Mouse (Mus musculus) CH12.LX (cell line): Measurements from ENCODE around the gene Nxn. TPM values are rescaled to one million over a fixed set of nuclear protein-coding genes. Genes with fewer than 3 reads are reported as not detected.
A peak's percentile ranks its signal among the peaks of the same experiment; 100 is the strongest.

Experiments used
- DNase-seq: peaks from one replicate; pipeline ENCODE4 v3.0.0-alpha.2; 2013; ENCODE audit errors: extremely low read depth
- H3K27ac ChIP-seq: 2 replicates; pipeline ENCODE4 v1.5.1; 2012; ENCODE audit warnings: low read depth, mild to moderate bottlenecking, control low read depth, moderate library complexity; ENCODE audit not compliant: insufficient read depth
- H3K27me3 ChIP-seq: replicated peaks from 2 replicates; pipeline ENCODE3; 2012; ENCODE audit warnings: inconsistent platforms
- H3K36me3 ChIP-seq, 2 experiments: replicated peaks in 1 of 2; 2 replicates each; pipeline versions ENCODE3 to v1.6.1; 2012; ENCODE audit warnings: inconsistent platforms in 1 of 2, low read length in 1 of 2, mild to moderate bottlenecking in 1 of 2, mixed read lengths in 1 of 2, moderate library complexity in 1 of 2; ENCODE audit not compliant: control insufficient read depth in 1 of 2, insufficient read depth in 1 of 2
- H3K4me1 ChIP-seq, 2 experiments: 2 replicates each; pipeline ENCODE4 v1.6.1; 2012; ENCODE audit warnings: inconsistent platforms in 1 of 2, moderate library complexity in 1 of 2; ENCODE audit not compliant: insufficient read depth in 2 of 2, control insufficient read depth in 1 of 2
- H3K4me2 ChIP-seq: 2 replicates; pipeline ENCODE4 v1.6.1; 2012; ENCODE audit warnings: low read depth, mild to moderate bottlenecking, control low read depth; ENCODE audit not compliant: poor library complexity, insufficient read depth, severe bottlenecking
- H3K4me3 ChIP-seq, 3 experiments: fragments of 150-350 bp in 1 of 3; sonication (generic) in 1 of 3; replicated peaks in 1 of 3; 2 replicates each; pipeline versions ENCODE3 to v1.5.1; 2011 to 2012; ENCODE audit warnings: low read depth in 2 of 3, low read length in 2 of 3, mild to moderate bottlenecking in 2 of 3, moderate library complexity in 2 of 3, control low read depth in 1 of 3, improper control_type of control experiment in 1 of 3, inconsistent platforms in 1 of 3, mixed read lengths in 1 of 3; ENCODE audit not compliant: poor library complexity in 1 of 3
- H3K79me2 ChIP-seq: replicated peaks from 2 replicates; pipeline ENCODE4 v1.6.1; 2012; ENCODE audit warnings: mild to moderate bottlenecking, moderate library complexity; ENCODE audit not compliant: control insufficient read depth, poor library complexity, insufficient read depth, severe bottlenecking; ENCODE audit errors: extremely low read depth
- H3K9ac ChIP-seq: 2 replicates; pipeline ENCODE4 v1.6.1; 2012; ENCODE audit warnings: low read depth, mild to moderate bottlenecking, control low read depth, moderate library complexity; ENCODE audit not compliant: insufficient read depth
- H3K9me3 ChIP-seq: replicated peaks from 2 replicates; pipeline ENCODE3; 2012; ENCODE audit warnings: low read length, inconsistent platforms, mixed read lengths
- GABPA ChIP-seq: IDR thresholded peaks from 2 replicates; pipeline ENCODE4 v1.6.1; 2012; ENCODE audit warnings: low read depth, low read length, improper control_type of control experiment, inconsistent platforms; ENCODE audit not compliant: insufficient replicate concordance
- HCFC1 ChIP-seq: IDR thresholded peaks from 2 replicates; pipeline ENCODE4 v1.6.1; 2012; ENCODE audit warnings: low read depth, mild to moderate bottlenecking, inconsistent platforms, low read length, improper control_type of control experiment
- JUN ChIP-seq: IDR thresholded peaks from 2 replicates; pipeline ENCODE4 v1.6.1; 2011; ENCODE audit warnings: low read depth, mild to moderate bottlenecking, low read length, improper control_type of control experiment, moderate library complexity; ENCODE audit not compliant: insufficient read depth
- JUND ChIP-seq: conservative IDR thresholded peaks from 2 replicates; pipeline ENCODE4 v1.6.1; 2011; ENCODE audit warnings: low read depth, low read length, improper control_type of control experiment
- MAFK ChIP-seq: IDR thresholded peaks from 2 replicates; pipeline ENCODE4 v1.6.1; 2011; ENCODE audit warnings: low read length, improper control_type of control experiment; ENCODE audit not compliant: insufficient replicate concordance
- MEF2A ChIP-seq: IDR thresholded peaks from 2 replicates; pipeline ENCODE4 v1.6.1; 2014; ENCODE audit warnings: low read depth, mild to moderate bottlenecking, inconsistent platforms, low read length, improper control_type of control experiment, borderline replicate concordance
- MXI1 ChIP-seq: IDR thresholded peaks from 2 replicates; pipeline ENCODE4 v1.6.1; 2011; ENCODE audit warnings: mild to moderate bottlenecking, low read depth, low read length, improper control_type of control experiment
- PAX5 ChIP-seq: IDR thresholded peaks from 2 replicates; pipeline ENCODE4 v1.6.1; 2012; ENCODE audit warnings: low read length, inconsistent platforms, mixed read lengths
- POLR2A ChIP-seq: IDR thresholded peaks from 2 replicates; pipeline ENCODE4 v1.6.1; 2011; ENCODE audit warnings: low read depth, mild to moderate bottlenecking, improper control_type of control experiment, low read length
- POLR2AphosphoS2 ChIP-seq: IDR thresholded peaks from 2 replicates; pipeline ENCODE4 v1.6.1; 2011; ENCODE audit warnings: low read depth, low read length, improper control_type of control experiment
- SIN3A ChIP-seq: IDR thresholded peaks from 2 replicates; pipeline ENCODE4 v1.6.1; 2012; ENCODE audit warnings: low read length, improper control_type of control experiment, inconsistent platforms
- SMC3 ChIP-seq: IDR thresholded peaks from 2 replicates; pipeline ENCODE4 v1.6.1; 2011; ENCODE audit warnings: low read depth, low read length, improper control_type of control experiment
- TCF12 ChIP-seq: IDR thresholded peaks from 2 replicates; pipeline ENCODE4 v1.6.1; 2014; ENCODE audit warnings: low read depth, mild to moderate bottlenecking, inconsistent platforms, low read length, improper control_type of control experiment
- USF1 ChIP-seq: IDR thresholded peaks from 2 replicates; pipeline ENCODE4 v1.6.1; 2014; ENCODE audit warnings: low read depth, mild to moderate bottlenecking, inconsistent platforms, low read length, improper control_type of control experiment
- USF2 ChIP-seq: conservative IDR thresholded peaks from 2 replicates; pipeline ENCODE4 v1.6.1; 2011; ENCODE audit warnings: low read depth, low read length, improper control_type of control experiment
- ZC3H11A ChIP-seq: IDR thresholded peaks from 2 replicates; pipeline ENCODE4 v1.6.1; 2012; ENCODE audit warnings: low read depth, mild to moderate bottlenecking, inconsistent platforms, low read length, improper control_type of control experiment
- ZMIZ1 ChIP-seq: IDR thresholded peaks from 2 replicates; pipeline ENCODE4 v1.6.1; 2012; ENCODE audit warnings: low read depth, mild to moderate bottlenecking, inconsistent platforms, low read length, improper control_type of control experiment
- ZNF384 ChIP-seq: IDR thresholded peaks from 2 replicates; pipeline ENCODE4 v1.6.1; 2012; ENCODE audit warnings: low read depth, low read length, improper control_type of control experiment, inconsistent platforms
- dilution Hi-C: fragments of 300-500 bp; cut with MboI; formaldehyde crosslinking; loops from 2 replicates; pipeline ENCODE4 v1.14.3; 2020; ENCODE audit warnings: low sequenced_read_pairs; ENCODE audit not compliant: extremely low pct_unique_long_range_greater_than_20kb, extremely low pct_ligation_motif_present
- in situ Hi-C: fragments of 300-500 bp; cut with MboI; formaldehyde crosslinking; loops from 3 replicates; pipeline ENCODE4 v1.14.3; 2019; ENCODE audit warnings: low sequenced_read_pairs, low pct_ligation_motif_present, low pct_unique_long_range_greater_than_20kb, mixed read lengths
- polyA plus RNA-seq: library from polyadenylated mRNA; unstranded; fragments of >175 nt; gene quantifications from 2 replicates; pipeline ENCODE4 v1.2.1, GENCODE M21; 2012; ENCODE audit warnings: low read depth; ENCODE audit not compliant: insufficient read length
- total RNA-seq, 2 experiments: library from RNA; depleted of rRNA; stranded (reverse); fragments of 300-350 nt in 1 of 2; fragments of >200 nt in 1 of 2; gene quantifications; 2 replicates each; pipeline ENCODE4 v1.2.3; 2012 to 2014

The Nxn gene
- total and polyA plus RNA-seq, 3 experiments, result 15.3 to 24.8 (median 19.2) TPM

DNA sequence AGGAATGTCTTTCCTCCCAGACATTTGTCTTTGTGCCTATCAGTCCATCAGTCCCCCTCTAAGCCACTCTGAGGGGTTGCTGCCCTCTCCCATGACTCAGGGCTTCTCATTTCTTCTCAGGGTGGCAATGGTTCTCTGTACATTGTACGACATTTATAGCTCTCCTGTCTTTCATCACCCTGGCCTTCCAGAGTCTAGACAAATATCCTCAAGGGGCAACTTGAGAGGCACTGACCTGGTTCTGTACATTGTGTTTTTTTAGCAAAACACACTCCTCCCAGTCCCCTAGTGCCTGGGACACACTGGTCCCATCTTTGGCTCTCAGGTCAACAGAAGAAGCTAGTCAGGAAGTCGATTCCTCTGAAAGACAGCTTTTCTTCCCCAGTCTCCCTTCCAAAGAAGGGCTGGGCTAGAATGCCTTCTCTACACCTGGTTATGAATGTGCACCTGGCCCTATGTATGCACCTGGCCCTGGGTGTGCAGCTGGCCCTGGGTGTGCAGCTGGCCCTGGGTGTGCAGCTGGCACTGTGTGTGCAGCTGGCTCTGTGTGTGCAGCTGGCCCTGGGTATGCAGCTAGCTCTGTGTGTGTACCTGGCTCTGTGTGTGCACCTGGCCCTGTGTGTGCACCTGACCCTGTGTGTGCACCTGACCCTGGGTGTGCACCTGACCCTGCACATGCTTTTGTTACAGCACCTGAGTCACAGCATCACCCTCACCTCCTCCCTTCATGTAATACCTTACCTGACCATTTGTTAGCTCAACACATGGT lies 70.2 kb downstream of the Nxn start:
- dilution Hi-C loops, result no loop called here
- H3K4me2 ChIP-seq, result no peak overlapping the region
- TF ChIP-seq POLR2A, result no peak
- 0 out of 2 replicates have a peak, but pooled peaks have one; percentile 24 for TF ChIP-seq TCF12
- TF ChIP-seq, all 38 proteins: peak for 1

DNA sequence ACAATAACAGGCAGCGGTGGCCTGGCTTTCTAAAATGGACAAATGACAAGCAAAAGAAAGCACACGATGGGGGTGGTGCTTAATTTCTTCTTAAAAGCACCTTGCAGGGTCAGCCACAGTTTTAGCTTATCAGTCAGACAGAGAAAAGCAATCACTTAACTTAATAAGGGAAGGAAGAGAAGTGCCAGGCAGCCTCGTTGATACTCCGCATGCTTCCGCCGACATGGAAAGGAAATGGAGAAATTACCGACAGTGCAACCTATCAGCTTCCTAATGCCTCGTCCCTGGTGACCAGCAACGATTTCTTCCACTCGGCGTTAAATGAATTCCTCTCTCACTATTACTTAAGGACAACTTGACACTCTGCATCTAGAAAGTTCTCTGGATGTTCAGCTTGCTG lies 70.9 kb downstream of the Nxn start:
- Histone ChIP-seq H3K4me2 (no peak overlapping the region), H3K9ac (no peak overlapping the region), H3K4me1 (peaks cover 2 to 4% of the 10 kb centered on the region in 2 experiments; a peak in 2 of 4 replicates)
- dilution Hi-C loops, result no loop called here
- DNase-seq, result no peak
- in situ Hi-C loops, result no loop called here
- no peak for TF ChIP-seq JUN
- TF ChIP-seq, all 38 proteins: peak for 0
- Histone ChIP-seq H3K36me3 (no peaks in the 10 kb centered on the region), H3K9me3 (no peaks in the 10 kb centered on the region), H3K4me3 (no peak overlapping the region), H3K79me2 (no peaks in the 10 kb centered on the region), H3K27me3 (no peaks in the 10 kb centered on the region), H3K27ac (no peak overlapping the region)

More for the DNA sequence above, 70.2 kb downstream of the Nxn start:
- Histone ChIP-seq H3K27ac (no peak overlapping the region), H3K9me3 (no peaks in the 10 kb centered on the region), H3K36me3 (no peaks in the 10 kb centered on the region), H3K4me3 (no peak overlapping the region), H3K27me3 (no peaks in the 10 kb centered on the region), H3K79me2 (no peaks in the 10 kb centered on the region), H3K4me1 (peaks cover 2 to 4% of the 10 kb centered on the region in 2 experiments; a peak in 2 of 4 replicates), H3K9ac (no peak overlapping the region)
- in situ Hi-C loops, result no loop called here
- no peak for DNase-seq

DNA sequence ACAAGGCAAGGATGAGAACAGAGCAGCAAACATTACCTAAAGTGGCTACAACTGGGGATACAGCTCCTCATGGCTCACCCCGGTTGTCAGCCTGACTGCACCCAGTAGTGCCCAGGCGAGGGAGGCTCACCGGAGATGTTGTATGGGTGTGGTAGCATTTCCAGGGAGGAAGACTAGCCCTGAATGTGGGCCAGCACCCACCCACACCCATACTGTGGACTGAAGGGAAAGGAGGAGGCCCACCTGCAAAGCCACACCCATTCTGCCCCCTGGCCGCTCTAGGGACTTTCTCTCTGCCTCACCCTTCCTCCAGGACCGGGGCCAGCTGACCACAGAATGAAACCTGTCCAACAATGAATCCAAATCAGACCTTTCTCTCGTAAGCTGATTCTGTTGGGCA lies 72.3 kb downstream of the Nxn start:
- Histone ChIP-seq H3K9me3 (no peaks in the 10 kb centered on the region), H3K4me2 (no peak overlapping the region), H3K9ac (no peak overlapping the region), H3K27ac (no peak overlapping the region), H3K36me3 (no peaks in the 10 kb centered on the region)
- DNase-seq, result no peak
- in situ Hi-C loops, result no loop called here
- TF ChIP-seq SIN3A, result no peak
- TF ChIP-seq, all 38 proteins: peak for 0
- Histone ChIP-seq H3K4me3 (no peak overlapping the region), H3K4me1 (peaks cover 2 to 3% of the 10 kb centered on the region in 2 experiments; a peak in 2 of 4 replicates), H3K79me2 (no peaks in the 10 kb centered on the region), H3K27me3 (no peaks in the 10 kb centered on the region)
- dilution Hi-C loops, result no loop called here

DNA sequence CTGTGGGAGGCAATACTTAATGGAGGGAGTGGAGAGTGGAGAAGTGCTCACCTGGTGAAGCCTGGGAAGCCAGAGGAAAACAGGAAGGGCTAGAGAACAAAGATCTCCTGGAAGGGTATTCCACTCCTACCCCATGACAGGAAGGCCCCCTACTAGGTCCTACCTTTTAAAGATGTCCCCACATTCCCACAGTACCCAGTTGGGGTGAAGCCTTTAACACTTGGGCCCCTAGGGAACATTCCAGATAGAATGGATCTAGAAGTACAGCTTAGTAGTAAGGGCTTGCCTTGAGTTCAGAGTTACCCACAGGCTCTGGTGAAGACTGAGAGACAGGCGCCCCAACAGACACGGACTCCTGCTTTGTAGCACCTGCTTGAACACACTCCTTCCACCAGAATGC lies 72.9 kb downstream of the Nxn start:
- Histone ChIP-seq H3K27me3 (no peaks in the 10 kb centered on the region), H3K27ac (no peak overlapping the region), H3K4me3 (no peak overlapping the region), H3K9me3 (no peaks in the 10 kb centered on the region), H3K4me1 (peaks cover 2 to 3% of the 10 kb centered on the region in 2 experiments; a peak in 2 of 4 replicates), H3K79me2 (no peaks in the 10 kb centered on the region), H3K4me2 (no peak overlapping the region), H3K36me3 (no peaks in the 10 kb centered on the region), H3K9ac (no peak overlapping the region)
- in situ Hi-C loops (no loop called here), dilution Hi-C loops (no loop called here)
- DNase-seq, result no peak
- TF ChIP-seq ZC3H11A (no peak), GABPA (no peak), MXI1 (no peak), USF1 (no peak), ZMIZ1 (no peak), PAX5 (no peak), HCFC1 (no peak), SIN3A (no peak), POLR2AphosphoS2 (no peak), MEF2A (no peak), USF2 (no peak), MAFK (no peak), ZNF384 (no peak), JUND (no peak), SMC3 (no peak)
